Mouse (Mus musculus) cerebellum, adult 11 months (tissue): ENCODE measurements at regions not wholly inside any gene's neighbourhood (a gene's known extent, or its start where the extent isn't known, plus 50 kb on each side); places are given as distances from the start of the nearest gene placed in this dataset.

ENCODE experiments used
- DNase-seq: peaks from one replicate; pipeline ENCODE4 v3.0.0; 2022

DNA sequence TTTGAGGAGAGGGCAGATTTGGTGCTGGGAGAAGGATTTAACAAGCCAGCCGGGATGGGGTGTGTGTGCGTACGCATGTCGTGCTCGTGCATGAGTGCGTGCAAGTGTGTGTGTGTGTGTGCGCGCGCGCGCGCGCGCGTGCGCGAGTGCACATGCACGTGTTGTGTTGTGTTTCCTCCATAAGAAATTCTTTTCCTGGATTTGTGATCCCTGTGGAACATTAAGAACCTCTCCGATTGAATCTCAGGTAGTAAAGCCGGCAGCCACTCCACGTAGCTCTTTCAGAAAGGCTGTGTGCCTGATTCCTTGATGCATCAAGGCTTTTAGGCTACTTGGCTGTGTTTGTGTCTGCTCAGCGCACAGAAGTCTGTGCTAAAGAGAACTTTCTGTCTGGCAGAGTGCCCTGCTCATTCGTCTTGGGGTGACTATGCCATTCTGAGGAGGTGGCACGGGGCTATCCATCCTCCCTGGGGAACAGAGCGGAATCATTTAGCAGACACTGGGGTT is 62.7 kb upstream of the Sox4 start:
- peak; percentile 35 for DNase-seq

- DNase-seq, result no peak
Measured at GRCm38 (mm10) chr13:29015605-29015994, 62.1 kb upstream of the Sox4 start.

- DNase-seq, result no peak
Measured at GRCm38 (mm10) chr13:29014827-29015604, 61.5 kb upstream of the Sox4 start.

GRCm38 (mm10) chr13:29014066-29014826 is 60.7 kb upstream of the Sox4 start:
- peak; percentile 16 for DNase-seq

DNA sequence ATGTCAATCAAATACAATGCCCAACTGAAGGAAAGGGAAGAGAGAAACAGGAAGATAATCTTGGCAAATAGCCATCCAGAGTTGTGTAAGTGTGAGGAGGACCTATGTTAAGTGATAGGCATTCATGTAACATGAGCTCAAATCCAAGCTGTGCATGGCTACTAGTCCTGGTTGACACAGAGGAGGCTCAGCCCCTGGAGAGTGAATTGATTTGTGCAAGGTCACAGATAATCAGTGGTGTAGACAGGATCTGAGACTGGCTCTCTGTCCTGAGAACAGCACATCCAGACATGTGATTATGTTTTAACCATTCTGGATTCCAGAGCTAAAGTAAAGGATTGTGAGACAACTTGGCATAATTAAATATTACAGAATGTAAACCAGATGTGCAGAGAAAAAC is 53.0 kb upstream of the Sox4 start:
- no peak for DNase-seq
